Mouse (Mus musculus): ENCODE results near the gene Nicn1.

DNA sequence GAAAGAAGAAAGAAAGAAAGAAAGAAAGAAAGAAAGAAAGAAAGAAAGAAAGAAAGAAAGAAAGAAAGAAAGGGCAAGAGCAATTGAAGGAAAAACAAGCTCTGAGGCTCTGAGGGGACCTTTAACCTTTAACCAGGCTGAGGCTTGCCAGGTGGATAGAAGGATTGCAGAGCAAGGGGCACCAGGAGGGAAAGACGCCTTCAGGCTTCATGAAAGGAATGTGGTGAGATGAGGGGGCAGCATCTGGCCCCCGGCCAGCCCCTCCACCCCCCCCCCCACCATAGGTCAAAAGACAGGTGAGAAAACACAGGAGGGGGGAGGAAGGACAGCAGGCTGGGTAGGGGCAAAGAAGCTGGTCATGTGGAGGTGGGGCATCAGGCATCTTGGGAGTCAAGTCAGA, 18.3 kb upstream of the Nicn1 start:
- TF ChIP-seq POLR2A (IDR thresholded peaks at IDR 0.05; ENCODE audit: insufficient read depth, low read depth, low read length) (no peak), CTCF (IDR thresholded peaks at IDR 0.05) (no peak)
